Mouse (Mus musculus): Measurements from ENCODE around the gene Stap1. TPM values are rescaled to one million over a fixed set of nuclear protein-coding genes. Genes with fewer than 3 reads are reported as not detected.

The Stap1 gene
- polyA plus RNA-seq (2012; rRNA removed): 0.51 and 1.1 TPM in 2 replicates

GRCm38 (mm10) chr5:86071538-86071937 lies at the start of gene Stap1:
Stap1 (plus strand) TSS chr5:86071746.
- WGBS: 54% methylated on average over 7 of the region's 7 CpGs
- no peak for DNase-seq (ENCODE audit: low read depth, low spot score)

- WGBS: 90% methylated on average over 2 of the region's 2 CpGs
- DNase-seq (ENCODE audit: low read depth, low spot score): no peak
Measured at GRCm38 (mm10) chr5:86029820-86030219, 41.7 kb upstream of the Stap1 start.

- no peak for DNase-seq (ENCODE audit: low read depth, low spot score)
- 80% methylated on average over 1 of the region's 1 CpGs for WGBS
Measured at GRCm38 (mm10) chr5:86063501-86063900, 8.0 kb upstream of the Stap1 start.

- DNase-seq (ENCODE audit: low read depth, low spot score): peak; percentile 89
- WGBS: 1% methylated on average over 60 of the region's 60 CpGs
Measured at GRCm38 (mm10) chr5:86065101-86065875, 6.3 kb upstream of the Stap1 start, which contains the start of gene Cenpc1. Cenpc1 (minus strand) TSS chr5:86065583.

- under 1% methylated on average over 17 of the region's 17 CpGs for WGBS
- DNase-seq (ENCODE audit: low read depth, low spot score): no peak
Measured at GRCm38 (mm10) chr5:86065876-86066550, 5.5 kb upstream of the Stap1 start.

GRCm38 (mm10) chr5:86066551-86066929 lies 5.0 kb upstream of the Stap1 start:
- DNase-seq (ENCODE audit: low read depth, low spot score): peak; percentile 73
- under 1% methylated on average over 17 of the region's 17 CpGs for WGBS

GRCm38 (mm10) chr5:86068451-86068850 lies 3.1 kb upstream of the Stap1 start:
- no peak for DNase-seq (ENCODE audit: low read depth, low spot score)
- WGBS: 74% methylated on average over 3 of the region's 3 CpGs

- DNase-seq (ENCODE audit: low read depth, low spot score): no peak
- 55% methylated on average over 6 of the region's 6 CpGs for WGBS
Measured at GRCm38 (mm10) chr5:86069121-86069520, 2.4 kb upstream of the Stap1 start.

- 79% methylated on average over 4 of the region's 4 CpGs for WGBS
- no peak for DNase-seq (ENCODE audit: low read depth, low spot score)
Measured at GRCm38 (mm10) chr5:86072756-86073386, 1.3 kb downstream of the Stap1 start.

- WGBS: 69% methylated on average over 3 of the region's 3 CpGs
- no peak for DNase-seq (ENCODE audit: low read depth, low spot score)
Measured at GRCm38 (mm10) chr5:86078720-86079334, 7.3 kb downstream of the Stap1 start.

GRCm38 (mm10) chr5:86083987-86084386 lies 12.4 kb downstream of the Stap1 start:
- no peak for DNase-seq (ENCODE audit: low read depth, low spot score)
- 66% methylated on average over 6 of the region's 6 CpGs for WGBS

- DNase-seq (ENCODE audit: low read depth, low spot score): no peak
- WGBS: 65% methylated on average over 7 of the region's 7 CpGs
Measured at GRCm38 (mm10) chr5:86084979-86085378, 13.4 kb downstream of the Stap1 start.

GRCm38 (mm10) chr5:86086751-86087150 lies 15.2 kb downstream of the Stap1 start:
- no peak for DNase-seq (ENCODE audit: low read depth, low spot score)
- WGBS: 74% methylated on average over 6 of the region's 6 CpGs

- 85% methylated on average over 9 of the region's 9 CpGs for WGBS
- DNase-seq (ENCODE audit: low read depth, low spot score): no peak
Measured at GRCm38 (mm10) chr5:86094754-86095153, 23.2 kb downstream of the Stap1 start.

GRCm38 (mm10) chr5:86098988-86099387 lies 27.4 kb downstream of the Stap1 start:
- no peak for DNase-seq (ENCODE audit: low read depth, low spot score)
- whole genome bisulfite sequencing: 69% methylated on average over 3 of the region's 3 CpGs

GRCm38 (mm10) chr5:86100621-86101020 lies 29.1 kb downstream of the Stap1 start:
- WGBS: 60% methylated on average over 3 of the region's 3 CpGs
- no peak for DNase-seq (ENCODE audit: low read depth, low spot score)

- WGBS: 95% methylated on average over 2 of the region's 2 CpGs
Measured at GRCm38 (mm10) chr5:86102176-86102575, 30.6 kb downstream of the Stap1 start.

GRCm38 (mm10) chr5:86106610-86107009 lies 35.1 kb downstream of the Stap1 start:
- DNase-seq (ENCODE audit: low read depth, low spot score): no peak
- 79% methylated on average over 2 of the region's 2 CpGs for WGBS

More at GRCm38 (mm10) chr5:86102176-86102575, 30.6 kb downstream of the Stap1 start:
- DNase-seq (ENCODE audit: low read depth, low spot score): no peak

GRCm38 (mm10) chr5:86111074-86111473 lies 39.5 kb downstream of the Stap1 start:
- no peak for DNase-seq (ENCODE audit: low read depth, low spot score)
- 69% methylated on average over 1 of the region's 1 CpGs for WGBS

- DNase-seq (ENCODE audit: low read depth, low spot score): no peak
- 97% methylated on average over 2 of the region's 2 CpGs for WGBS
Measured at GRCm38 (mm10) chr5:86113037-86113436, 41.5 kb downstream of the Stap1 start.
